Mouse (Mus musculus) ES-E14 (cell line): Measurements from ENCODE around the gene Gprin1. TPM values are rescaled to one million over a fixed set of nuclear protein-coding genes. Genes with fewer than 3 reads are reported as not detected.
A peak's percentile ranks its signal among the peaks of the same experiment; 100 is the strongest.

Source experiments
- DNase-seq: peaks from one replicate; pipeline ENCODE4 v3.0.0-alpha.2; 2013; ENCODE audit warnings: low read depth, low spot score
- H3K27ac ChIP-seq: 2 replicates; pipeline ENCODE4 v1.5.1; 2012; ENCODE audit warnings: low read depth, mild to moderate bottlenecking, low read length, moderate library complexity, mixed read lengths; ENCODE audit not compliant: poor library complexity, insufficient read depth, severe bottlenecking
- H3K36me3 ChIP-seq: 2 replicates; pipeline ENCODE4 v1.6.1; 2012; ENCODE audit warnings: mild to moderate bottlenecking, low read length, moderate library complexity, mixed read lengths; ENCODE audit not compliant: control insufficient read depth, poor library complexity, insufficient read depth, severe bottlenecking
- H3K4me1 ChIP-seq, 2 experiments: fragments of 150-350 bp in 1 of 2; sonication (generic) in 1 of 2; 2 replicates each; pipeline ENCODE4 v1.6.1; 2012; ENCODE audit warnings: low read length in 2 of 2, mild to moderate bottlenecking in 1 of 2, mixed read lengths in 1 of 2; ENCODE audit not compliant: control insufficient read depth in 2 of 2, insufficient read depth in 2 of 2, poor library complexity in 1 of 2
- H3K4me3 ChIP-seq, 2 experiments: fragments of 150-350 bp in 1 of 2; sonication (generic) in 1 of 2; 2 replicates each; pipeline ENCODE4 v1.5.1; 2012; ENCODE audit warnings: low read length in 2 of 2, low read depth in 1 of 2, mild to moderate bottlenecking in 1 of 2, mixed read lengths in 1 of 2; ENCODE audit not compliant: insufficient read depth in 1 of 2, poor library complexity in 1 of 2, severe bottlenecking in 1 of 2
- H3K9ac ChIP-seq: 2 replicates; pipeline ENCODE4 v1.6.1; 2012; ENCODE audit warnings: low read depth, mild to moderate bottlenecking, low read length, mixed read lengths; ENCODE audit not compliant: poor library complexity, insufficient read depth, severe bottlenecking
- H3K9me3 ChIP-seq: fragments of 150-350 bp; sonication (generic); 2 replicates; pipeline ENCODE4 v1.6.1; 2012; ENCODE audit warnings: low read depth, mild to moderate bottlenecking, low read length; ENCODE audit not compliant: control insufficient read depth, insufficient read depth
- CHD2 ChIP-seq: IDR thresholded peaks from 2 replicates; pipeline ENCODE4 v1.6.1; 2014; ENCODE audit warnings: mild to moderate bottlenecking, low read depth, low read length, inconsistent platforms
- HCFC1 ChIP-seq: IDR thresholded peaks from 2 replicates; pipeline ENCODE4 v1.6.1; 2012; ENCODE audit warnings: low read length, inconsistent platforms, borderline replicate concordance; ENCODE audit not compliant: insufficient read depth
- MAFK ChIP-seq: IDR thresholded peaks from 2 replicates; pipeline ENCODE4 v1.6.1; 2014; ENCODE audit warnings: mild to moderate bottlenecking, low read depth, low read length, inconsistent platforms; ENCODE audit not compliant: insufficient read depth
- ZC3H11A ChIP-seq: IDR thresholded peaks from 2 replicates; pipeline ENCODE4 v1.6.1; 2012; ENCODE audit warnings: low read depth, mild to moderate bottlenecking, inconsistent platforms, low read length, borderline replicate concordance
- ZNF384 ChIP-seq: IDR thresholded peaks from 2 replicates; pipeline ENCODE4 v1.6.1; 2012; ENCODE audit warnings: low read depth, low read length, inconsistent platforms
- in situ Hi-C, 2 experiments: fragments of 600-800 bp; cut with MboI; formaldehyde crosslinking; loops; one replicate each; pipeline ENCODE4 v1.15.1; 2025; ENCODE audit warnings: low sequenced_read_pairs in 2 of 2, inconsistent platforms in 1 of 2; ENCODE audit not compliant: unreplicated experiment in 2 of 2
- total RNA-seq: library from RNA; depleted of rRNA; stranded (reverse); fragments of 300-350 nt; gene quantifications from 2 replicates; pipeline ENCODE4 v1.2.3, GENCODE M21; 2012

Gprin1 gene
- total RNA-seq, 1 experiment: 0.58 TPM

DNA sequence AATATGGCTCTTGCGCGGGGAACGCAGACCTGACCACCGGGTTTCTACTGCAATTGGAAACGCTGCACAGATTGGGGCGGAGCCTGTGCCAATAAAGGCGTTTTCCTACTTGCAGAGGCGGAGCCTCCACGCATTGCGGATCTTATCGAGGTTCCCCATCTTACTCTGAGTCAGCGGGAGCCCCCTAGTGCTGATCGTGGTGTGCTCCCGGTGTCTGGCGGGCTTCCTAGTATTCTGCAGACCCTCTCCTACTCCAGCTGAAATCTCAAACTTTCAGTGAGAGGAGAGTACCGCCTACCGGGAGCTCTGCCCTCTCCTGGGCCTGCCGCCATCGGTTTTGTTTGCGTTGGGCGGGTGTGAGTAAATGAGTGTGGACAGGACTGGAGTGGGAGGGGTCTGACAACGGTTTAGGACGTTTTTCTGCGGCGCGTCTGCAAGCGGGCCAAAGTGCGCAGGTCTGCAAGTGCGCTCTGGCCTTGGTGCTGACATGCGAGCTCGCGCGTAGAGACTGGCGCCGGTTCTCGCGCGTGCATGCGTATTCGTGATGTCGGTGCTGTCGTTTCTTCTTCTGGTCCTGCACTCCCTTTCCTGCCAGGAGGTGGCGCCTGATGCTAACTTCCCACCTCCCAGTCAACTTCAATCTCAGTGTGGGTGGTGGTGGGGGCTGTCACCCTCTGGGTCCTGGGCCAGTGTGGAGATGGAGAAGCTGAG is 8.5 kb upstream of the Gprin1 start:
- DNase-seq: peak; percentile 96
- Histone ChIP-seq H3K4me3 (peak overlapping the region; percentile 65 to 83), H3K4me1 (peaks cover 0 to 7% of the 10 kb centered on the region in 2 experiments; a peak in 2 of 4 replicates), H3K27ac (no peak overlapping the region), H3K36me3 (no peaks in the 10 kb centered on the region), H3K9me3 (no peaks in the 10 kb centered on the region), H3K9ac (peak overlapping the region; percentile 24; the same call in 1 of the 2 replicates)
- TF ChIP-seq ZNF384 (no peak), MAFK (0 out of 2 replicates have a peak, but pooled peaks have one; percentile 2), CHD2 (peak; percentile 86; the same call in 1 of the 2 replicates), HCFC1 (no peak; the same call in 1 of the 2 replicates), ZC3H11A (no peak)
- in situ Hi-C loops: no loop called here

DNA sequence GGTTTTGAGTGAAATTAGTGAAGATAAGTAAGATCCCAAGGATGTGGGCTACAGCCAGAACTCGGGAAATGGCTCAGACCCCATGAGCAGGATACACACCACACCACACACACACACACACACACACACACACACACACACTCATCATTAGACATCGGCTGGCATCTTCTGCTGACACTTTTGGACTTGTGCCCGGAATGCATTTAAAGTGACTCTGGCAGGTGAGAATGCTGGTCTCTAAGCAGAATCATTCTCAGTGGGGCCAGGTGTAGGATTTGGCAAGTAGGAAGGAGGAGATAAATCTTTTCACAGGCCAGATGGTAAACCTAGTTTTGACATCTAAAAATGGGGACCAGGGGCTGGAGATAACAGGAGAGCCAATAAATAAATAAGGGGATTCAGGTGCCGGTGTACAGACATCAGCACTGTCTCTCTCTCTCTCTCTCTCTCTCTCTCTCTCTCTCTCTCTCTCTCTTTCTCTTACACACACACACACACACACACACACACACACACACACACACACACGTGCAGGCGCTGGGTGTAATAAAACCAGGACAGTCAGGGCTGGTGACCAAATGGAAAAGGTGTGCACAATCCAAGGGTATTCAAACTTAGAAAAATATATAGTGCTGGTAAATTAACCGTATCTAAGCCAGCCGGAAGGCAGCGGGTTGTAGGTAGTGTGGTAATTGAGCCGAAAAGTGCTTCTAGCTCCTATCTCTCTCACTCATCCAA is 7.6 kb upstream of the Gprin1 start:
- H3K9ac ChIP-seq: peak overlapping the region; percentile 2; the same call in 1 of the 2 replicates
- H3K36me3 ChIP-seq: no peaks in the 10 kb centered on the region
- no peak for TF ChIP-seq ZC3H11A
- no peak for TF ChIP-seq MAFK
- no peak for TF ChIP-seq ZNF384
- TF ChIP-seq HCFC1: no peak
- TF ChIP-seq CHD2: no peak
- H3K4me3 ChIP-seq: peak overlapping the region; percentile 65 to 83
- H3K27ac ChIP-seq: no peak overlapping the region
- H3K4me1 ChIP-seq: peaks cover 0 to 7% of the 10 kb centered on the region in 2 experiments; a peak in 2 of 4 replicates
- no peak for DNase-seq
- H3K9me3 ChIP-seq: no peaks in the 10 kb centered on the region
- in situ Hi-C loops: no loop called here

DNA sequence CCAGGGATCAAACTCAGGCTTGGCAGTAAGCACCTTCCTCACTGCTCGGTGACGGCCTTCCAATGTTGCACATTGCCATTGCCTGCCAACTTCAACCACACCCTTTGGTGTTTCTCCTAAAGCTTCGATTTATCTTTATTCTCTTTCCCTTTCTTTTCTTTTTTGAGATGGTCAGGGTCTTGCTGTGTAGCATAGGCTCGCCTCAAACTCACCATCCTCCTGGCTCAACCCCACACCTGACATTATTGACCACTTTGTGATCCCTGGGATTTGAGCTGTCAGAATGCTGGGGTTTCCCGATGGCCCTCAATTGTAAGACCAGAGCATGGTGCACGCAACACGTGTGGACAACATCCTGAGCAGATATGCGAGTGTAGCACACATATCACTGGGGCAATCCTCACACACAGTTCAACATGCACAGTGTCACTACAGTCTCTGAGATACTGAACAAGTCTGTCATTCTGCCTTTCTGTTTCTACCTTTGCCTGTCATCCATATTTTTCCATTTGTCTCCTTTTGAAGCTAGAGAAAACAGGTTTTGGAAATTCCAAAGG is 6.6 kb upstream of the Gprin1 start:
- DNase-seq: no peak
- TF ChIP-seq ZNF384 (no peak), CHD2 (no peak), MAFK (no peak), ZC3H11A (no peak), HCFC1 (no peak)
- Histone ChIP-seq H3K4me1 (peaks cover 0 to 7% of the 10 kb centered on the region in 2 experiments; a peak in 2 of 4 replicates), H3K27ac (no peak overlapping the region), H3K4me3 (no peak overlapping the region), H3K9ac (no peak overlapping the region), H3K9me3 (no peaks in the 10 kb centered on the region), H3K36me3 (no peaks in the 10 kb centered on the region)
- in situ Hi-C loops: no loop called here

DNA sequence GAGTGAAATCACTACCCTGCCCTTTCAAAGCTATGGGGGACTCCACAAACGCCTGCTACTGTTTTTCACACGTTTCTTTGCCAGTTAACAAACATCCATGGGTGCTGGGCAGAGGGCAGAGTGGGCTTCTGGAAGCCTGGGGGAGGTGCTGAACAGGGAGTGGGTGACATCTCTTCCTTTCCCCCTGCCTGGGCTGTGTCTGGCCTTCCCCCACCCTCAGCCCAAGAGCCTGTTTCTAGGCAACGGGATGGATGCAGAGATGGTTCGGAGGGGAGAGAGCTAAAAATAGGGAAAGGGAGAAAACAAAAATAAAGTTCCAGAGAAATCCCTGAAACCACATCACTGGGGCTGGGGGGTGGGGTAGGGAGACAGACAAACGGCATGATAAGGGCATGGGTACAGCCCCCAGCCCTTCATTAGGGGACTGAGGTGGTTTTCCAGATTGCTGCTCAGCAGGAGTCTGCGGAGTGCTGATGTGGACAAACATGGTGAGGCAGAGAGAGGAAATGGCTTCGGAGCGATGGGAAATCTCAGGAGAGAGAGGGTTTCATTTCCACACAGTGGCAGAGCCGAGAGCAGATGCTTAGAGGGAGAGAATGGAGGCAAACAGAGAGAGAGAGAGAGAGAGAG is 5.6 kb upstream of the Gprin1 start:
- TF ChIP-seq ZC3H11A (no peak), ZNF384 (no peak), HCFC1 (no peak), MAFK (no peak), CHD2 (no peak)
- peaks cover 0 to 7% of the 10 kb centered on the region in 2 experiments; a peak in 2 of 4 replicates for H3K4me1 ChIP-seq
- in situ Hi-C loops: no loop called here
- no peaks in the 10 kb centered on the region for H3K36me3 ChIP-seq
- no peak overlapping the region for H3K4me3 ChIP-seq
- H3K9me3 ChIP-seq: no peaks in the 10 kb centered on the region
- DNase-seq: no peak
- no peak overlapping the region for H3K9ac ChIP-seq
- no peak overlapping the region for H3K27ac ChIP-seq
